Mouse (Mus musculus) embryonic facial prominence, embryonic 11.5 days (tissue): ENCODE data around the gene Tro. TPM values are rescaled to one million over a fixed set of nuclear protein-coding genes. Genes with fewer than 3 reads are reported as not detected.

Source experiments
- polyA plus RNA-seq: library from polyadenylated mRNA; unstranded; fragments of >200 nt; fragmentation: Nextera tagmentation; extraction: Ambion mirVana; gene quantifications from 2 replicates; pipeline ENCODE4 v1.2.1, GENCODE M21; 2014

Tro gene
- polyA plus RNA-seq, 1 experiment from 2014 or later = 44.9 TPM

Other genes with a start within 250 kb of the Tro start
- gene Tmem29, start 198.4 kb downstream of the Tro start, polyA plus RNA-seq = 43.1 and 48.5 TPM in 2 replicates
- gene Alas2, start 110.2 kb downstream of the Tro start, polyA plus RNA-seq = 39.2 and 44.4 TPM in 2 replicates
- gene Pfkfb1, start 69.4 kb downstream of the Tro start, polyA plus RNA-seq = 8.9 and 10.4 TPM in 2 replicates
- gene Apex2, start 67.7 kb downstream of the Tro start, polyA plus RNA-seq = 25.8 and 28.3 TPM in 2 replicates
- 537 and 556 TPM in 2 replicates for gene Maged2, start 156.8 kb upstream of the Tro start, polyA plus RNA-seq